Mouse (Mus musculus): ENCODE data around the gene Retn.

GRCm38 (mm10) chr8:3678831-3679230 lies 23.3 kb downstream of the Retn start:
- TF ChIP-seq POLR2A (IDR thresholded peaks at IDR 0.05; ENCODE audit: borderline replicate concordance, control insufficient read depth, low read depth, low read length): no peak
- TF ChIP-seq CTCF (IDR thresholded peaks at IDR 0.05; ENCODE audit: control insufficient read depth, insufficient read depth, low read length): no peak
